Mouse (Mus musculus): Measurements from ENCODE around the gene Rdh13. TPM values are rescaled to one million over a fixed set of nuclear protein-coding genes. Genes with fewer than 3 reads are reported as not detected.

Gene Rdh13
- total RNA-seq (2021): 10 to 100 TPM; 12.6 to 15.4 TPM
- long read RNA-seq, experiment 1, partial matches to known transcripts: 1 of 2 reads
- long read RNA-seq, experiment 1, other reads (novel, unspliced or antisense): 1 of 2 reads
- long read RNA-seq, experiment 2, partial matches to known transcripts: 2 of 4 reads
- long read RNA-seq, experiment 2, other reads (novel, unspliced or antisense): 1 of 4 reads

DNA sequence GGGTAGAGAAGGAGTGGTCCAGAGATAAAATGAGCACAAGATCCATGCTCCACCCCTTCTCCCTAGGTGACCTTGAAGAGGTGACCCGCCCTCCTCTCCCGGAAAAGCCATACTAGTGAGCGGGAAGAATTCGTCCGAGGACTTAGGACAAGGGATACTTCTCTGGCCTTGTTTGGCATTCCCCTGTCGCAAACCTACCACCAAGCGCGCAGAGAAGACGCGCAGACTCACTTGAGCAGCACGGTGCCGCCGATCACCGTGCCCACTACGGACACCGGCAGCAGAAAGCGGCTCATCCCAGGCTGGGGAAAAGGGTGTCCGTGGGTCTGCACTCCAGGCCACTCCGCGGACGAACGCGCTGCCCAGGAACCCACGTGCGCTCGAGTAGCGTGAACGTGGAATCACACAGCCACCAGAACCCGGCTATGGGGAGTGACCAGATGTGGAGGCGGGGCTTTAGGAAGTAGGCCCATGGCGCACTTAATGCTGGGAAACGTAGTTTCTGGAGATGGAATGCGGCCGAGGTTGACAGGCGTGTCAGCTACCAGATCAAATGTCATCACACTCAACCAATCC, at the start of gene Rdh13:
TSS of gene Rdh13 (minus strand) at position 434 of the 576 bp plus-strand sequence.
- peak; percentile 95 for DNase-seq (ENCODE audit: low spot score)

DNA sequence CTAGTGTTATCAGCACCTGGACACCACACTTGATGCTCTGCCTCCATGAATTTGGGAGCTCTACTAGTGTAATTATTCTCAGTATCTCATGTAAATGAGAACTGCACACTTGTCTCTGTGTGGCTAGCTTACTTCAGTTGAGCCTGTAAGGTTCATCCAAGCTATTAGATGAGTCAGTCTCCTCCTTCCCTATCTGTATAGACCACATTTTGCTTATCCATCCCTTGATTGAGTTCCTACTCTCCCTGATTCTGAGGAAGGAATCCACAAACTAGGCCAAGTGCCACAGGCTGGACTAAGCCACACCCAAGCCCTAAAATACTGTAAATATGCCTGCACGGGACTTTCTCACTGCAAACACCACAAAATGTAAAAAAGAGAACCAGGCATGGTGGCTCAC, 48.5 kb upstream of the Rdh13 start:
- DNase-seq (ENCODE audit: low spot score): no peak

DNA sequence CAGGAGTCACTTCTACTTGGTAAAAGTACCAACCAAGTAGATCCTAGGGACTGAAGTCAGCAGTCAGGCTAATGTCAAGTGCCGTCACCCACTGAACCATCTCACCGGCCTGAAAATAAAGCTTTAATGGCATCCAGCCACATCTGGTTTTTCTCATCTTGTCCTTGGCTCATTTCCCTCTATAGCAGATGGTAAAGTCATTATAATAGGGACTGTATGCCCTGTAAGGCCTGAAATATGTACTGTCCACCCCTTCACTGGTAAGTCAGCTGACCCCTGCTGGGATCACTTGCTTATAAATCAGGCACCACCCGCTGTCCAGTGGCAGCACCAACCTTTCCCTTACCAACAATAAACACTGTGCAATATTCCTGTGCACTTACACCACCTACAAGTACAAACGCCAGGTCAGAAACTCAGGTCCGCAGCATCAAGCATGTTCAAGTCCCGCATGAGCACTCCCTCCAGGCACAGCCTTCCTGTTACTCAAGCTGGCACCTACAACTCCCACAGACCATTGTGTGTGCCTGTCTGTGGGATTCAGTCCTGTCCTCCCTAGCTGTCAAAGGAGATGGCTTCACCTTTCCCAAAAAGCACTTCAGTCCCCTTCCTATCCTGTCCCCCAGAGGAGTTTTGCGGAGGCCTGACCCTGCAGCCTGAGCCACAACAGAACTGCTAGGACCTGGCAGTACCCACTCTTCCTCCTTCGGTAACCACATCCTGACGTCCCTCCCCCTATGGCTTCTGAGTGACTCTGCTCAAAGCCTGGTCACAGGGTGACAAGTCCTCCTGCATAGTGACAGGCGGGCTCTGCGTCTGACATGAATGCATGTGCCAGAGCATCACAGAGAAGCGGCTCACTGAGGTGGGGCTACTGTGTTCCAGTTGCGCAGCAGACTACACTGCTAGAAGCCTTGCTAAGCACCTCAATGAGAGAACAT, 47.1 kb upstream of the Rdh13 start:
- DNase-seq (ENCODE audit: low spot score): no peak

DNA sequence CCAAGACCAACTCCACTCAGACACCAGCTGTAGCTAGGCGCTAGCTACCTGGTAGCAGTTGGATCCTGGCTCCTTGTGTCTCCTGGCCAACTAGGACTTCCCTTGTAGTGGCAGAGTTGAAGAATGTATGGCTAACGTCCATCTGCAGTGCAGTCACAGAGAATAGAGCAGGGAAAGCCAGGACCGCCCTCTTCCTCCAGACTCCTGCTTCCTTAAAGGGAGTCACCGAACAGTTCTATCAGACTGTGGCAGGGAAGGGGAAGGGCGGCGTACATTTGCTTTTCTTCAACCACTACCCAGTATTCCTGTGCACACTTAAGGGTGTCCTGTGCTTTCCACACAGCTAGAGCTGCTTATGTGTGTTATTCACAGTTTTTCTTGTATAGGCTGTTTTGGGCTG, 45.9 kb upstream of the Rdh13 start:
- DNase-seq (ENCODE audit: low spot score): no peak

DNA sequence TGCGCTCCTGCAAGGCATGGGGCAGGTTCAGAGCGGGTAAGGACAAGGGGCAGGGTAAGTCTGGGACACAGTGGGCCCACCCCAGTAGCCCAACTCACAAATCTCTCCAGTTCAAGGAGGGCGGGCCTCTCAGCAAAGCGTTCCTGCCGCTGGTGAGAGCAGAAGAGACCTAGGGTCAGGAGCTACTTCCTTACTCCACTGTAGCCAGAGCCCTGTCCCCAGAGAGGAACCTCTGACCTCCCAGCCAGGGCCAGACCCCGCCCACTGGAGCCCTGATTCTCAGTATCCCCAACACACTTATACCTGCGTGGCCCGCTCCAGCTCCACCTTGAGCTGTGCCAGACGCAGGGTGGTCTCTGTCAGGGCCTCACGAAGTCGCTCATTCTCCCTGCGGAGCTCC, 36.8 kb upstream of the Rdh13 start:
- DNase-seq (ENCODE audit: low spot score): no peak

DNA sequence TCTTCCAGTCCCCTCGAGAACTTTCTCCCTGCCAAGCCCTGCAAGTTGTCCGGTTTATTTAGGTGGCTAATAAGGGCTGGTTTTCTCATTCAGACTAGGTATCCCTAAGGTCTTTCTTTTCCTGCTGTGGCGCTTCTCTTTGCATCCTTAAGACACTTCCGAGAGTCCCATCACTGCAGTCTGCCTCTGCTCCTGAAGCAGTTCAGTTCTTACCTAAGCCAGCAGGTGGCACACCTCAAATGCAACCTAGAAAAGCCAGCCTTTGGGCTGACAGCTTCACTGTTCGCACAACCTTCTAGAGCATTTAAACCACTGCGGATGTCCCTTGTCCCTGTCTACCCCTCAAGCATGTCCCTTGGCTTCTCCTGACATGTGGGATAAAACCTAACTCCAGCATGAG, 34.2 kb upstream of the Rdh13 start:
- DNase-seq (ENCODE audit: low spot score): no peak

DNA sequence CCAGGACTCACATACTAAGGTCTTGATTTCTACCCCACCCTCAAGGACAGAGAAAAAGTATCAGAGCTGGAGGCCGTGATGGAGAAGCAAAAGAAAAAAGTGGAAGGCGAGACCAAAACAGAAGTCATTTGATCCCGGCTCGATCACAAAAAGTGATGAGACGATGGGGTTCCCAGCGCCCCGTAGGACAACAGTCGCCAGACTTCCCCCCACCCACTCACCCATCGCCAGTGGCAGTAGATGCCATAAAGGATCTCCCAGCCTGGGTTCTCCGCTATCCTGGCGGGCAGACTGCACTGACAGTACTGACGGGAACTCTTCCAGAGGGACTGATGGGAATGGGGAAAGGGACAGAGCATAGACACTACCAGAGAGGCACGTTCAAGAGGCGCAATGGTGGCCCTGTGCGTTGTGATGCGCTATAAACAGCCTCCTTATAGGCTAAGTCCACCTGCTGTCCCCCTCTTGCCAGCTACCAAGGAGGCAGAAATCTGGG, 33.4 kb upstream of the Rdh13 start:
- DNase-seq (ENCODE audit: low spot score): no peak

DNA sequence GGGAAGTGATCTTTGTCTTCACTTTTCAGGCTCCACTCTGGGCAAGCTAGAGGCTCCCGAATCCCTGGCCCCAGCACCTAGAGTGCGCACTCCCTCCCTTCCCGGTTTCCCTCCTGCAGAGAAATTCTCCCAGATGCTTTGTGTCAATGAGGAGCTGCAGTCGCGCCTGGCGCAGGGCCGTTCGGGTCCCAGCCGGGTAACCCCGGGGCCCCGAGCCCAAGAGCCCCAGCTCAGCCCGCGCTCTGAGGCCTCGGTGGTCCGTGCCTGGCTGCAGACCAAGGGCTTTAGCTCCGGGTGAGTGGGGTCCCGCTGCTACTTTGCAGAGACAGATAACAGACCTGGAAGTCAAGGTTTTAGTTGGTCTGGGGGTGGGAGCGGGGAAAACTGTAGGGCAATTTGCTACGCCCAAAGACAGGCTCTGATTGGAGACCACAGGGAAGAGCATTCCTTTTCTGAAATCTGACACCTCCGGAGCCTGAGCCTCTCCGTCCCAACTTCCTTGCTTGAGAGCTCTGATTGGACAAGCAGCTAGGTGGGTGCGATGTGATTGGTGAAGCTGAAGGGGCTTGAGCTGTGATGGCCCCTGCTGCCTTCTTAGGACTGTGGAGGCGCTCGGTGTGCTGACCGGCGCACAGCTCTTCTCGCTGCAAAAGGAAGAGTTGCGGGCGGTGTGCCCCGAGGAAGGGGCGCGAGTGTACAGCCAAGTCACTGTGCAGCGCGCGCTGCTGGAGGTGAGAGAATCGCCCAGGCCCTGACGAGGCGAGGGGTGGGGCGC, 32.8 kb upstream of the Rdh13 start:
- peak; percentile 77 for DNase-seq (ENCODE audit: low spot score)

DNA sequence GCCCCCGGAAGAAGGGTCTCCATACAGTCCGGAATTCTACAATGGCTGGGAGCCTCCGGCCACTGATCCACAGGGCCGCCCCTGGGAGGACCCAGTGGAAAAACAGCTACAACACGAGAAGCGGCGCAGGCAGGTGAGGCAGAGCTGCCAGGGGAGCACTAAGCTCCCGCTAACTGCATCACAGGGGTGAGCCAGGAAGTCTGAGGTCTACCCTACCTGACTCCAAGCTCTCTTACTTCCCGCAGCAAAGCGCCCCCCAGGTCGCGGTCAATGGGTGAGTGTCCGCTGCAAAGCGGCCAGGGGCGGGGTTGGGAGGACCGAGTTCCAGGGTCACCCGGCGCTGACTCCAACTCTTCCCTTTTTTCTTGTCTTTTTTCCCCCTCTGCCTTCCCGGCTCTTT, 28.5 kb upstream of the Rdh13 start:
- DNase-seq (ENCODE audit: low spot score): no peak

DNA sequence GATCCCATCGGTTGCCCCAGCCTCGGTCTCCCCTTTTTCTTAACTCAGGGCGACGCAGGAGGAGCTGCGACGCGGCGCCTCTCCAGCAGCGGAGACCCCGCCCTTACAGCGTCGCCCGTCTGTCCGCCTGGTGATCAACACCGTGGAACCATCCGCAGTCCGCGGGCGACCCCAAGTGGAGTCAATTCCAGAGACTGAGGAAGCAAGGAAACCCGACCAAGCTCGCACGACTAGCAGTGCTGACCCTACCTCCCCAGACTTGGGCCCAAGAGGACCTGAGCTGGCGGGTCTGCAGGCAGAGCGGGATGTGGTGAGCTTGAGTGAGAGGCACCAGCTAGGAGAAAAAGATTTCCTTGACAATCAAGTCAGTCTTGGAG, 25.7 kb upstream of the Rdh13 start:
- peak; percentile 75 for DNase-seq (ENCODE audit: low spot score)

DNA sequence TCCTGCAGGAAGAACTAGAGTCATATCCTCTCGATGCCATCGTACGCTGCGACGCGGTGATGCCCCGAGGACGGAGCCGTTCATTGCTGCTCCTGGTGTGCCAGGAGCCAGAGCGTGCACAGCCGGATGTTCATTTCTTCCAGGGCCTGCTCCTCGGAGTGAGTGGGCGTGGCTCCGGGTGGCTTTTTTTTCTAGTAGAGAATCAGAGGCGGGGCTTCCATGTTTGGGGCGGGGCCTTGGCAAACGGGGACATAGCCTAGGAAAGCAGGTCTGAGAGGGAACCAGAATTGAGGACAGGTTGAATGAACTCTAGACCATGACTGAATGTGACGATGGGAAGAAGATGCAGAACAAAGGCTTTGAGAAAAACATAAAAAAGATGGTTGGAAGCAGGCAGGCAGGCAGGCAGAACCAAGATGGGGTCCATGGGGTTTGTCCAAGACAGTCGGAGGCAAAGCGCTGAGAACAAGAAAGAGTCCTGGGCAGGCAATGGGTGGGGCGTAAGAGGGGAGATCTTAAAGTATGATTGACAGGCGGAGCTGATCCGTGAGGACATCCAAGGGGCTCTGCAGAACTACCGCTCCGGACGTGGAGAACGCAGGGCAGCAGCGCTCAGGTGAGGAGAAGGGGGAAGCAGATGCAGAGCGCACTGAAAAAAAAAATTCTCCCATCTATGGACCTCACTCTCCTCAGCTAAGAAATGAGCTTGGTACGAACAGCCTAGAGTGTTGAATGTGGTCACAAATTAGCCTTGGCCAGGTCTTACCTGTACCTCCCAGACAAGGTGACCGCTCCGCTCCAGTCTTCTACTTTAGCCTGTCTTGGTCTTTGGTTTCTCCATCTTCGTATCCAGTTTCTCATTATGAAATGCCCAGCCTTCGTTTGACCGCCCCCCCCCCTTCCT, 25.1 kb upstream of the Rdh13 start:
- DNase-seq (ENCODE audit: low spot score): peak; percentile 54

DNA sequence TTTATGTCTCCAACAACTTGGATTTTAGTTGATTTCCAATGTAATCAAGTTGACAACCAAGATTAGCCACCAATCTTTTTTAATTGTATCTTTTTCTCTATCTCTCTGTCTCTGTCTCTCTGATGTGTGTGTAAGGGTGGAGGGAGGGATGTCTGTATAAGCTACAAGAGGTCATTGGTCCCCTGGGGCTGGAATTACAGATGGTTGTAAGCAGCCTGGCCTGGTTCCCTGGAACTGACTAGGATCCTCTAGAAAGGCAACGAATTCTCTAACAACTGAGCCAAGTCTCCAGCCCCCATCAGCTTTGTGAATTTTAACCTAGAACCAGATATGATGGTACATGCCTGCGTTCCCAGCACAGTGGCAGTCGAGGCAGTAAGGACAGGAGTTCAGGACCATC, 22.4 kb upstream of the Rdh13 start:
- no peak for DNase-seq (ENCODE audit: low spot score)

DNA sequence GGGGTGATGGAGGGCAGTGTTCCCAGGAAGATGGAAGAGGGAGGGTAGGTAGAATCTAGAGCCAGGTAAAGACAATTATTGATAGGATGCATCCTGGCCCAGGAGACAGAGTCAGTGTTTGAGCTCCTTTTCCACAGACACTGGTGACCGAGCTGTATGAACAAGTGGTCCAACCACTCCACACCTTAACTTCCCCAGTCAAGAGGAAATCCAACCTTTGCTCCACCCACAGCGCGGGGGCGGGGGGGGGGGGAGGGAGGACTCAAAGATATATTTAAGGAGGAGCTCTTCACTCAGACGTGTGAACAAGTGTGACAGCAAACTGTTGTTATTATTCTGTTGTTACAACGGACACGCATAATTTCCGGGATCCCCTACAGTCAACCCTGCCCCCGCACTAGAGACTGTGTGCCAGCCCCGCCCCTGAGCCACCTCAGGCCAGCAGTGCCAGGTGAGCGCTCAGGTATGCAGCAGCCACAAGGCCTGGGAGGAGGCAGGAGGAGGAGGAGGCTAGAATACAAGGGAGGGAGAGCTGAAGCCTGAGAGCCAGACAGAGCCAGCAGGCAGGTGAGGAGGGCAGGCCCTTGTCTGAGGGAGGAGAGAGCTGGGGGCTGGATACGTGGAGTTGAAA, 18.9 kb upstream of the Rdh13 start:
- DNase-seq (ENCODE audit: low spot score): no peak

DNA sequence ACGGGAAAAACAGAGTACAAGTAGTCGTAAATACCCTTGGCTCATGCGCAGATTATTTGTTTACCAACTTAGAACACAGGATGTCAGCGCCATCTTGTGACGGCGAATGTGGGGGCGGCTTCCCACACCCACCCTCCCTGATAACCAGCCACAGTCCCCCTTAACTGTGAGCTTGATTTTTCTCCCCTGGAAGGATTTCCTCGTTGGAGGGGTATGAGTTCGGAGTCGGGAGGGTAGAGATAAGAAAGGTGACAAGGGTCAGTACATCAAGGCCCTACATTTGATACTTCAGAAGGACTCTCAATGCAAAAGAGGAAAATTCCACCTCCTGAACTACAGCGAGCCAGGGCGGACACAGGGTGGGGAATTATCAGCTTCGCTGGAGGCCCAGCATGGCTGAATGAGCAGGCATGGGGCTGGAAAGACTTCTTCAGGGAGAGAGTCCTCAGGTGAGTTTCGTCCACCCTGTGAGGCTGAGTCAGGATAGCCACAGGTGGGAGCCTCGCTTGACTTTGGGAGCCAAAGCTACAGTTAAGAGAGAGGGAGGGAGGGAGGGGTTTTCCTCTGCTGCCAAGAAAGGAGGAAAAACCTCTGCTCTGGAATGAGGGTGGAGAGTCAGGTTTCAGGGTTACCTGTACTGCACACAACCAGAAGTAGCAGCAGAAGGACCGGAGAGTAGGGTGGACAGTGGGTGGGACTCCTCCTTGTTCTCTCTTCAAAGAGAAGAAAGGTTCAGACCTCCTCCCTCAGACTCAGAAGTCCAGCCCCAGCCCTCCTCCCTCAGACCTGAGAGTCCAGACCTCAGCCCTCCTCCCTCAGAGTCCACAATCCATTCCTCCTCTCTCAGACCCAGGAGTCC, 15.4 kb upstream of the Rdh13 start, which contains the start of gene Eps8l1:
TSS of gene Eps8l1 (plus strand) at position 99 of the 859 bp plus-strand sequence.
- no peak for DNase-seq (ENCODE audit: low spot score)

DNA sequence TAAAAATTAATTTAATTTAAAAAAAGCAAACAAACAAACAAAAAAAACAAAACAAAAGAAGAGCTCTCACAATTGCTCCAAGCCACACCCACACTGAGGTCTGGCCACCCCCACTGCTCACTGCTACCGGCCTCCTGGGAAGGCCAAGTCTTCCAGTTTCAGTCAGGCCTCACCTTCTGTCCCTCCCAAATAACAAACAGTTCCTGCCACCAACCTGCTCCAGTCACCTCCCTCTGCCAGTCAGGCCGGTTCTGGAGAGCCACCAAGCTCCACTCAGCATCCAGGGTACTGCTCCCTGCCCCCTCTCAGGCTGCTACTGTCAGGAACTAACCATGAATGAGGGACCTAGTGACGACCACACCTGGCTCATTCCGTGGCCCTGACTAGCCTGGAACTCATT, 7.2 kb upstream of the Rdh13 start:
- no peak for DNase-seq (ENCODE audit: low spot score)

DNA sequence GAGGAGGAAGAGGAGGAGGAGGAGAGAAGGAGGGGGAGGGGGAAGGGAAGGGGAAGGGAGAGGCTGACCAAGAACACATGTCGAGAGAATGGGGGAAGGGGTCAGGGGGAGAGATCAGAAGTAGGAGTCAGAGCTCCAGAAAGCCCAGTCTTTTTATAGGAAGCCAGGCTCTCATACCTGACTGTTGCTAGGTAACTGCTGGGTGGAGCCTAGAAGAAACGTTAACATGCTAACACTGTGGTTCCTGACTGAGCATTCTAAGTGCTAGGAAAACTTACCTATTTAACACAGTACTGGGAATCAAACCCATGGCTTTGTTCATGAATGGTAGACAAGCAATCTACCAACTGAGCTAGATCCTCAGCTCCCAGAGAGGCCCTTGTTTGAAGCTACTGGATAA, 3.8 kb upstream of the Rdh13 start:
- DNase-seq (ENCODE audit: low spot score): no peak

DNA sequence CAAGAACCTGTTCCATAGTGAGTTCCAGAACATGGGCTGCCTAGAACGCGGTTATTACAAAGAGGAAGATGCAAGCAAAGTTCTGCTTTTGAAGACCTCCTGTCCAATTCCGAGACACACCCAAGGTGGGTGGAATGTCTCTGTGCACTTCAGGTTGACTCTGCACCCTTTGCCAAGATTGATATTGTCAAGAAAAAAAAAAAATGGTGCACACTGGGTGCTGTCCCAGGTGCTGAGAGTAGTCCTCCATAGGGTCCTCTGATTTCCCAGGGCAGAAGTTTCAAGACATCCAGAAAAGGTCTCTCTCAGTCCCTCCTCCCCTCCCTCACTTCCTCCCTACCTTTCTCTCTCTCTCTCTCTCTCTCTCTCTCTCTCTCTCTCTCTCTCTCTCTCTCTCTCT, 3.0 kb upstream of the Rdh13 start:
- DNase-seq (ENCODE audit: low spot score): no peak

DNA sequence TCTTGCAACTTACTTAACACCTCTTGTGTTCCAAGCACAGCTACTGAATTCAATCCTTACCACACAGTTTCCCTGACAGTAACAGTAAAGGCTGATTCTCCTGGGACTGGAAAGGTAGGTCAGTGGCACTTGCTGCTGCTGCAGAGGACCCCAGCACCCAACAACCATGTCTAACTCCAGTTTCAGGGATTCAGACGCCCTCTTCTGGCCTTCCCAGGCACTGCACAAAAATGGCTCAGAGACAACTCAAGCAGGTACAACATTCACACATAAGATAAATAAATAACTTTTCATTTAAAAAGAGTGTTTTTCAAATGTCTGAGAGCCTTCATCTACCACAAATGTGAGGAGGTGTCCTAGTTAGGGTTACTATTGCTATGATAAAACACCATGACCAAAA, 1.7 kb upstream of the Rdh13 start:
- no peak for DNase-seq (ENCODE audit: low spot score)

DNA sequence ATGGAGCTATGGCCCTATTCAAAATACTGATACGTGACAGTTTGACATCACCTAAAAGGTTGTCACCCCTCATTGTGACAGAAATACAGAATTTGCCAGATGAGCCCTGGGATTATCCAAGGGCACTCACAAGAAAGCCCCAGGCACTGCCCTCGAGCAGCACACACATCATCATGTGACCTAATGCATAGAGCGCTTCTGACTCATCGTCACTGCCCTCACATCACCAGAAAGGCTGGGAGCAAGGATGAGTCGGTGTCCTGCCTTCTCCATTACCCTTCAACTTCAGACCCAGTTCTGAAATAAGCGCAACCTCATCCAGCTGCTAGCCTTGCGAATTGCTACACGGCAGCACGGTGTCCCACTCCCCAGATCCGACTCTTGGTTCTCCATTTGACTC, 4.9 kb downstream of the Rdh13 start:
- DNase-seq (ENCODE audit: low spot score): no peak
